Comparison of ENCODE assay signal across 8 mouse cellular contexts in the genomic region with DNA sequence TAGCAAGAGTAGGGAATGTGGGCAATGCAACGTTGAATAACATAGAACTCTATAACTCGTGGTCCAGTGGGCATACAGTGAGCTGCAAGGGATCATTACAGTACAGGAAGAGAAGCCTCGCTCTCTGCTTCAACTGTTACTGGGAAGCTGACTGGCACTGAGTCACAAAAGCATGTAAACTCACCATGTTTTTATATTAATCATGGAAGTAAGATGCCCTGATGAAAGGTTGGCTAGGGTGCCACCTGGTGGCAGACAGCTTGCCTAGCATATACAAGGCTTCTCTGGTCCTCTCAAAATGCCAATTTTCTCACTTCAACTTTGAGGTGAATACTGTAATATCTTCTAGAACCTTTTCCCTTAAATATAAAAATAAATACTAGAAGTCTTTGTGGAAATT. TPM values are rescaled to one million over a fixed set of nuclear protein-coding genes. Genes with fewer than 3 reads are reported as not detected.
A peak's percentile ranks its signal among the peaks of the same experiment; 100 is the strongest.
DNase-seq lines count a peak whose midpoint lies in the region; ATAC-seq and TF ChIP-seq lines count a peak whose summit lies in the region.

No protein-coding gene starts in this region.

- H3K4me2 ChIP-seq in intestine, embryonic 14.5 days (ENCODE audit: low read length), result no peak overlapping the region
- H3K4me2 ChIP-seq in intestine, embryonic 15.5 days (replicated peaks), result no peak overlapping the region
- no peak overlapping the region for H3K4me2 ChIP-seq in forebrain, embryonic 16.5 days (ENCODE audit: low read length)

- ATAC-seq in intestine, embryonic 14.5 days (replicated peaks; ENCODE audit: low FRiP score, low TSS enrichment, low read depth), result no peak
- no peak for ATAC-seq in intestine, embryonic 15.5 days
- ATAC-seq in forebrain, embryonic 16.5 days, result peak; percentile 72

- no peak overlapping the region for H3K4me3 ChIP-seq in intestine, embryonic 14.5 days (ENCODE audit: low read depth, low read length)
- no peak overlapping the region for H3K4me3 ChIP-seq in intestine, embryonic 15.5 days (replicated peaks)
- no peak overlapping the region for H3K4me3 ChIP-seq in E14TG2a.4 (replicated peaks; ENCODE audit: low read length)
- no peak overlapping the region for H3K4me3 ChIP-seq in forebrain, embryonic 16.5 days (replicated peaks; ENCODE audit: low read length)
- no peak overlapping the region for H3K4me3 ChIP-seq in midbrain, embryonic 10.5 days

- 74% methylated on average over 3 of the region's 3 CpGs for WGBS in intestine, embryonic 14.5 days
- WGBS in intestine, embryonic 15.5 days, result 76% methylated on average over 3 of the region's 3 CpGs
- WGBS in forebrain, embryonic 16.5 days, result 78% methylated on average over 3 of the region's 3 CpGs
- 80% methylated on average over 3 of the region's 3 CpGs for WGBS in midbrain, embryonic 10.5 days

- peak; percentile 86 for TF ChIP-seq CTCF in E14TG2a.4 (conservative IDR thresholded peaks at IDR 0.05; ENCODE audit: low read length)

- no peaks in the 10 kb centered on the region for H3K9me3 ChIP-seq in intestine, embryonic 14.5 days (ENCODE audit: control insufficient read depth, low read length)
- H3K9me3 ChIP-seq in intestine, embryonic 15.5 days, result no peaks in the 10 kb centered on the region
- H3K9me3 ChIP-seq in E14TG2a.4 (ENCODE audit: low read length), result no peaks in the 10 kb centered on the region
- no peaks in the 10 kb centered on the region for H3K9me3 ChIP-seq in forebrain, embryonic 16.5 days (ENCODE audit: control insufficient read depth, low read length)
- H3K9me3 ChIP-seq in midbrain, embryonic 10.5 days (replicated peaks), result no peaks in the 10 kb centered on the region

- H3K27ac ChIP-seq in intestine, embryonic 14.5 days (ENCODE audit: low read depth), result no peak overlapping the region
- H3K27ac ChIP-seq in intestine, embryonic 15.5 days, result no peak overlapping the region
- no peak overlapping the region for H3K27ac ChIP-seq in forebrain, embryonic 16.5 days (ENCODE audit: low read length)
- no peak overlapping the region for H3K27ac ChIP-seq in midbrain, embryonic 10.5 days (replicated peaks)

- H3K27me3 ChIP-seq in intestine, embryonic 14.5 days (replicated peaks; ENCODE audit: control insufficient read depth, insufficient read depth, low read length), result no peaks in the 10 kb centered on the region
- H3K27me3 ChIP-seq in intestine, embryonic 15.5 days (replicated peaks), result no peaks in the 10 kb centered on the region
- no peaks in the 10 kb centered on the region for H3K27me3 ChIP-seq in E14TG2a.4 (ENCODE audit: insufficient read depth, low read length)
- no peaks in the 10 kb centered on the region for H3K27me3 ChIP-seq in forebrain, embryonic 16.5 days (replicated peaks; ENCODE audit: control insufficient read depth, insufficient read depth, low read length)
- no peaks in the 10 kb centered on the region for H3K27me3 ChIP-seq in midbrain, embryonic 10.5 days (ENCODE audit: low read depth, poor library complexity, severe bottlenecking)

- H3K4me1 ChIP-seq in intestine, embryonic 14.5 days (replicated peaks; ENCODE audit: control insufficient read depth, insufficient read depth, low read length), result peaks cover 10% of the 10 kb centered on the region
- peaks cover 16% of the 10 kb centered on the region for H3K4me1 ChIP-seq in intestine, embryonic 15.5 days (replicated peaks)
- H3K4me1 ChIP-seq in E14TG2a.4 (replicated peaks; ENCODE audit: low read depth, low read length), result peaks cover 14% of the 10 kb centered on the region
- H3K4me1 ChIP-seq in forebrain, embryonic 16.5 days (replicated peaks; ENCODE audit: control insufficient read depth, insufficient read depth, low read length), result no peaks in the 10 kb centered on the region
- peaks cover 4% of the 10 kb centered on the region for H3K4me1 ChIP-seq in midbrain, embryonic 10.5 days

- peak; percentile 75 for DNase-seq in intestine, embryonic 14.5 days (ENCODE audit: low spot score)
- peak; percentile 46 for DNase-seq in c-Kit-positive CD71-negative TER-119-negative erythroid progenitor cells, embryonic 14.5 days (ENCODE audit: low read depth)
- DNase-seq in kidney, postnatal 25 days, result peak; percentile 69 to 70
- DNase-seq in midbrain, embryonic 10.5 days (ENCODE audit: low spot score), result peak; percentile 53
- DNase-seq in spleen, adult 12 weeks (ENCODE audit: low spot score), result peak; percentile 19

- H3K36me3 ChIP-seq in intestine, embryonic 14.5 days (ENCODE audit: control insufficient read depth, insufficient read depth, low read length), result peaks cover 40% of the 10 kb centered on the region
- H3K36me3 ChIP-seq in intestine, embryonic 15.5 days, result peaks cover 7% of the 10 kb centered on the region
- peaks cover 31% of the 10 kb centered on the region for H3K36me3 ChIP-seq in E14TG2a.4 (ENCODE audit: insufficient read depth, low read length)
- H3K36me3 ChIP-seq in forebrain, embryonic 16.5 days (ENCODE audit: control insufficient read depth, insufficient read depth), result no peaks in the 10 kb centered on the region
- H3K36me3 ChIP-seq in midbrain, embryonic 10.5 days, result peaks cover 20% of the 10 kb centered on the region

- no peak overlapping the region for H3K9ac ChIP-seq in intestine, embryonic 14.5 days (ENCODE audit: low read length)
- no peak overlapping the region for H3K9ac ChIP-seq in intestine, embryonic 15.5 days
- no peak overlapping the region for H3K9ac ChIP-seq in forebrain, embryonic 16.5 days (replicated peaks; ENCODE audit: low read depth, low read length)

RNA-seq across cellular contexts. Expression of a gene that starts 6.4 kb away (rescaled TPM):
- polyA plus RNA-seq in intestine, embryonic 14.5 days (2014; fragmentation: Nextera tagmentation; extraction: Ambion mirVana), result 42.9 and 47.3 TPM in 2 replicates
- polyA plus RNA-seq in intestine, embryonic 15.5 days (2015; fragmentation: Nextera tagmentation; extraction: Ambion mirVana), result 41.3 and 42.4 TPM in 2 replicates
- 8.2 and 8.7 TPM in 2 replicates for polyA plus RNA-seq in forebrain, embryonic 16.5 days (2015; fragmentation: Nextera tagmentation; extraction: Ambion mirVana)
- 22.9 and 25.3 TPM in 2 replicates for polyA plus RNA-seq in midbrain, embryonic 10.5 days (2016; fragmentation: Nextera tagmentation; extraction: Ambion mirVana)

RNA-seq across cellular contexts. Expression of a gene that starts 31.0 kb away (rescaled TPM):
- polyA plus RNA-seq in intestine, embryonic 14.5 days (2014; fragmentation: Nextera tagmentation; extraction: Ambion mirVana), result 16.6 and 19.2 TPM in 2 replicates
- 17.5 and 19.7 TPM in 2 replicates for polyA plus RNA-seq in intestine, embryonic 15.5 days (2015; fragmentation: Nextera tagmentation; extraction: Ambion mirVana)
- polyA plus RNA-seq in forebrain, embryonic 16.5 days (2015; fragmentation: Nextera tagmentation; extraction: Ambion mirVana), result 1.7 and 2.9 TPM in 2 replicates
- polyA plus RNA-seq in midbrain, embryonic 10.5 days (2016; fragmentation: Nextera tagmentation; extraction: Ambion mirVana), result 9.5 and 12.6 TPM in 2 replicates

Comparison
In these comparisons a context has a peak if more than half of its experiments do, and no peak if none do; other contexts are left out.
1. DNase-seq: peak in every context shown above with its lines; median percentile 75 in intestine, embryonic 14.5 days; 70 in kidney, postnatal 25 days; 53 in midbrain, embryonic 10.5 days; 46 in c-Kit-positive CD71-negative TER-119-negative erythroid progenitor cells, embryonic 14.5 days; 19 in spleen, adult 12 weeks.